Mouse (Mus musculus): Measurements from ENCODE around the gene Wapl. TPM values are rescaled to one million over a fixed set of nuclear protein-coding genes. Genes with fewer than 3 reads are reported as not detected.

Wapl gene
- polyA plus RNA-seq, 1 experiment from 2014 or later = 27.2 TPM

- peak; percentile 73 for DNase-seq (ENCODE audit: low spot score)
- Histone ChIP-seq H3K4me3 (peak overlapping the region; percentile 67), H3K4me1 (peaks cover 33% of the 10 kb centered on the region), H3K27ac (replicated peaks) (no peak overlapping the region), H3K27me3 (replicated peaks; ENCODE audit: low read depth, poor library complexity, severe bottlenecking) (peaks cover 19% of the 10 kb centered on the region), H3K36me3 (replicated peaks) (no peaks in the 10 kb centered on the region), H3K9me3 (no peaks in the 10 kb centered on the region)
- WGBS = under 1% methylated on average over 10 of the region's 10 CpGs
Measured at GRCm38 (mm10) chr14:34768373-34768772, 94.6 kb downstream of the Wapl start.

- Histone ChIP-seq H3K27ac (replicated peaks) (peak overlapping the region; percentile 65), H3K4me1 (peaks cover 26% of the 10 kb centered on the region), H3K36me3 (replicated peaks) (no peaks in the 10 kb centered on the region), H3K4me3 (peak overlapping the region; percentile 67), H3K27me3 (replicated peaks; ENCODE audit: low read depth, poor library complexity, severe bottlenecking) (peaks cover 19% of the 10 kb centered on the region), H3K9me3 (no peaks in the 10 kb centered on the region)
- under 1% methylated on average over 36 of the region's 36 CpGs for whole genome bisulfite sequencing
- DNase-seq (ENCODE audit: low spot score) = peak; percentile 88
Measured at GRCm38 (mm10) chr14:34769021-34769566, 95.4 kb downstream of the Wapl start.

DNA sequence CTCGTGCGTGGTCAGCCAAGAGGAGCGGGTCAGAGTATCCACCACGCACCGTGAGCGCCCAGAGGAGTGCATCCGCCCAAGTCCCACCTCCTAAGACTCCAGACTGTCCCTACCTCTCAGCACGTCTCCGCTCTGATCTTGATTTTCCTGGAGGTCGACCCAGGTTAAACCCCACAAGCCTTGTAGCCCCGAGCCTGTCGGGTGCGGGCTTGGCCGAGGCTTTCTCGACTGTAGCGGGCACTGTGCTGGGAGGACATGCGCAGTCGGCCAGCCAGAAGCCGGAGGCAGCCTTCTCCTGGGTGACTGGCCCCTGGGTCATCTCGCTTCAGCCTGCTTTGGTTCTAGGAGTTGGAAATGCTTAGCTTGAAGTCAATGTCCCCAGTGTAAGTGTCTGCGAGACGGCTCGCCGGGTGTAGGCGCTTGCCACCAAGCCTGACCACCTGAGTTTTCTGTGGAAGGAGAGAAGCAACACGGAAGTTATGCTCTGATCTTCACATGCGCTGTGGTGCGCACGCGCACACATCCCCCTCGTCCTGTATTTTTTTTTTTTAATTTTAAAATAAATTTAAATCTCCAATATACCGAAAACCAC, 95.9 kb downstream of the Wapl start:
- Histone ChIP-seq H3K4me1 (peaks cover 21% of the 10 kb centered on the region), H3K27ac (replicated peaks) (peak overlapping the region; percentile 65), H3K4me3 (peak overlapping the region; percentile 67), H3K27me3 (replicated peaks; ENCODE audit: low read depth, poor library complexity, severe bottlenecking) (peaks cover 19% of the 10 kb centered on the region), H3K36me3 (replicated peaks) (no peaks in the 10 kb centered on the region), H3K9me3 (no peaks in the 10 kb centered on the region)
- peak; percentile 67 for DNase-seq (ENCODE audit: low spot score)
- WGBS = 18% methylated on average over 32 of the region's 32 CpGs

DNA sequence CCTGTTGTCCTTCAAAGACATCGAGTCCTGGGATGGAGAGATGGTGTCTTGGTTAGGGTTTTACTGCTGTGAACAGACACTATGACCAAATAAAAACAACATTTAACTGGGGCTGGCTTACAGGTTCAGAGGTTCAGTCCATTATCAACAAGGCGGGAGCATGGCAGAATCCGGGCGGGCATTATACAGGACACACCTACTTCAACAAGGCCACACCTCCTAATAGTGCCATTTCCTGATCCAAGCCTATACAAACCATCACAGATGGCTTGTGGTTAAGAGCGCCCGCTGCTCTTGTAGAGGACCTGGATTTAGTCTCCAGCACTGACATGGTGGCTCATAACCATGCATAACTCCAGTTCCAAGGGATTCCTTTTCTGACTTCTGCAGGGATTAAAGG, 96.7 kb downstream of the Wapl start:
- no peak overlapping the region for H3K27ac ChIP-seq (replicated peaks)
- no peaks in the 10 kb centered on the region for H3K36me3 ChIP-seq (replicated peaks)
- H3K27me3 ChIP-seq (replicated peaks; ENCODE audit: low read depth, poor library complexity, severe bottlenecking) = peaks cover 19% of the 10 kb centered on the region
- H3K9me3 ChIP-seq = no peaks in the 10 kb centered on the region
- no peak for DNase-seq (ENCODE audit: low spot score)
- WGBS = 82% methylated on average over 6 of the region's 6 CpGs
- H3K4me1 ChIP-seq = peaks cover 19% of the 10 kb centered on the region
- H3K4me3 ChIP-seq = no peak overlapping the region

DNA sequence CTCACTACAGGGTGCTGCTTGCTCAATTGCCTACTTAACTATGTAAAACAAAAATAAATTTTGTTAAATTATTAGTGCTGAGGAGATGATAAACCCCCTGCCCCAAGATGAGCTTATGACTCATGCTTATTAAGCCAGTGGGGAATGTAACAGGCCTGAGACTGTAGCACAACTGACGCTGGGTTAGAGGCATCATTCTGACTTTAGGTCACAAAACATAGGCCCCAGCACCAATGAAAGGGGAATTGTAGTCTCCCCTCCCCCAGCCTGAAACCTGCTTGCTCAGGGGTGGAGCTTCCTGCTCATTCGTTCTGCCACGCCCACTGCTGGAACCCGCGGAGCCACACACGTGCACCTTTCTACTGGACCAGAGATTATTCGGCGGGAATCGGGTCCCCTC, 97.9 kb downstream of the Wapl start:
- Histone ChIP-seq H3K27me3 (replicated peaks; ENCODE audit: low read depth, poor library complexity, severe bottlenecking) (peaks cover 20% of the 10 kb centered on the region), H3K9me3 (no peaks in the 10 kb centered on the region), H3K4me1 (peaks cover 19% of the 10 kb centered on the region), H3K36me3 (replicated peaks) (no peaks in the 10 kb centered on the region), H3K27ac (replicated peaks) (no peak overlapping the region), H3K4me3 (no peak overlapping the region)
- WGBS = 21% methylated on average over 9 of the region's 9 CpGs
- DNase-seq (ENCODE audit: low spot score) = no peak

DNA sequence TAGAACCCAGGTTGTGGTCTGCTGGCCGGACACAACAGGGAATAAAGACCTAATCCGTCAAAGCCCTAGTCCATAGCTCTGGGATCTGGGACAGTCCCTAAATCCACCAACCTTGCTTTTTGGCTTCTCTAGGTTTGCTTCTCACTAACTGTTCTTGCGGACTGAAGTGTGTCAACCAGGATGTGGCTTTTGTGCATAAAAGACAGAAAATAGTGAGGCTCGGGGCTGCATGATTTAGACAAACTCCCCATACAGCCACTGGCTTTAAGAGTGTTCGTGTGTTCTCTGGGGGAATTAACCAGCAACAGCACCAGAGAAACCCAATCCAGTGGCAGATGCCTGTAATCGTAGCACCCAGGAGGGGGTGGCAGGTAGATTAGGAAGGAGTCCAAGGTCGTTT, 98.4 kb downstream of the Wapl start:
- WGBS = 54% methylated on average over 7 of the region's 7 CpGs
- Histone ChIP-seq H3K27me3 (replicated peaks; ENCODE audit: low read depth, poor library complexity, severe bottlenecking) (peaks cover 25% of the 10 kb centered on the region), H3K9me3 (no peaks in the 10 kb centered on the region), H3K4me1 (peaks cover 19% of the 10 kb centered on the region), H3K27ac (replicated peaks) (no peak overlapping the region), H3K4me3 (no peak overlapping the region), H3K36me3 (replicated peaks) (no peaks in the 10 kb centered on the region)
- DNase-seq (ENCODE audit: low spot score) = no peak

GRCm38 (mm10) chr14:34773681-34774080, 100.0 kb downstream of the Wapl start:
- no peak overlapping the region for H3K4me3 ChIP-seq
- 86% methylated on average over 3 of the region's 3 CpGs for WGBS
- DNase-seq (ENCODE audit: low spot score) = no peak
- no peaks in the 10 kb centered on the region for H3K36me3 ChIP-seq (replicated peaks)
- H3K27ac ChIP-seq (replicated peaks) = no peak overlapping the region
- H3K27me3 ChIP-seq (replicated peaks; ENCODE audit: low read depth, poor library complexity, severe bottlenecking) = peaks cover 32% of the 10 kb centered on the region
- H3K4me1 ChIP-seq = peaks cover 15% of the 10 kb centered on the region
- H3K9me3 ChIP-seq = no peaks in the 10 kb centered on the region

DNA sequence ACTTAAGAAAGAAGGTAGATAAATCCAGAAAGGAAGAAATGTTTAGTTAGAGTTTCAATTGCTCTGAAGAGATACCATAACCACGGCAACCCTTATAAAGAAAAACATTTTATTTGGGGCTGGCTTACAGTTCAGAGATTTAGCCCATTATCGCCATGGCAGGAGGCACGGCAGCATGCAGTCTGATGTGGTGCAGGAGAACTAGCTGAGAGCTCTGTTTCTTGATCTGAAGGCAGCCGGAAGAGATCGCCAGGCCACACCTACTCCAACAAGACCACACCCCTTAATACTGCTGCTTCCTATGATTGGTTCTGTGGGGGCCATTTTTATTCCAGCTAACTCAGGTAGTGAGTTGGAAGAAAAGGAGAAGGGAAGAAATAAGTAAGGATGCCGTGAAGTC, 100.5 kb downstream of the Wapl start:
- Histone ChIP-seq H3K9me3 (no peaks in the 10 kb centered on the region), H3K27ac (replicated peaks) (no peak overlapping the region), H3K4me1 (peaks cover 9% of the 10 kb centered on the region), H3K36me3 (replicated peaks) (no peaks in the 10 kb centered on the region), H3K27me3 (replicated peaks; ENCODE audit: low read depth, poor library complexity, severe bottlenecking) (peaks cover 31% of the 10 kb centered on the region), H3K4me3 (no peak overlapping the region)
- WGBS = 82% methylated on average over 6 of the region's 6 CpGs
- DNase-seq (ENCODE audit: low spot score) = no peak

GRCm38 (mm10) chr14:34776719-34777385, 103.1 kb downstream of the Wapl start:
- H3K27me3 ChIP-seq (replicated peaks; ENCODE audit: low read depth, poor library complexity, severe bottlenecking) = peaks cover 13% of the 10 kb centered on the region
- WGBS = 87% methylated on average over 12 of the region's 12 CpGs
- H3K36me3 ChIP-seq (replicated peaks) = no peaks in the 10 kb centered on the region
- H3K27ac ChIP-seq (replicated peaks) = no peak overlapping the region
- no peak for DNase-seq (ENCODE audit: low spot score)
- no peaks in the 10 kb centered on the region for H3K9me3 ChIP-seq
- H3K4me3 ChIP-seq = no peak overlapping the region
- no peaks in the 10 kb centered on the region for H3K4me1 ChIP-seq

GRCm38 (mm10) chr14:34777810-34778209, 104.1 kb downstream of the Wapl start:
- no peak overlapping the region for H3K27ac ChIP-seq (replicated peaks)
- peaks cover 13% of the 10 kb centered on the region for H3K27me3 ChIP-seq (replicated peaks; ENCODE audit: low read depth, poor library complexity, severe bottlenecking)
- no peak overlapping the region for H3K4me3 ChIP-seq
- H3K4me1 ChIP-seq = no peaks in the 10 kb centered on the region
- no peaks in the 10 kb centered on the region for H3K36me3 ChIP-seq (replicated peaks)
- WGBS = 15% methylated on average over 10 of the region's 10 CpGs
- H3K9me3 ChIP-seq = no peaks in the 10 kb centered on the region
- peak; percentile 65 for DNase-seq (ENCODE audit: low spot score)

DNA sequence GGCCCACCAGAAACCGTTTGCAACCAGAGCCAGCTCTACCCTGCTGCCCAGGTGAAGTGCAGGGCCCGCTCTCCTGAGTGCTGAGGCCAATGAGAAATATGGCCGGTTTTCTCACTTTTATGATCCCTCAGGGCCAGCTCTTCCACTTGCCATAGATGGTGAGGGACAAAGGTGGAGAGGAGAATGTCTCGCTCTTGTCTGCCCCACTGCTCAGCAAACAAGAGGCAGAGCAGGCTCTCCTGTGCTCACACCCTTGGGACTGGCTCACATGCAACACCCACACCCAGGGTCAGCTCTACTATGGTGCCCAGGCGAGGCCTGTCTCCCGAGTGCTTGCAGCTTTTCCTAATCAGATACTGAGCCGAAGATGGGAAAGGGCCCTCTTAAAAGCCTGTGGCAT, 105.0 kb downstream of the Wapl start:
- no peak for DNase-seq (ENCODE audit: low spot score)
- Histone ChIP-seq H3K4me3 (no peak overlapping the region), H3K36me3 (replicated peaks) (no peaks in the 10 kb centered on the region), H3K9me3 (no peaks in the 10 kb centered on the region), H3K27ac (replicated peaks) (no peak overlapping the region), H3K4me1 (no peaks in the 10 kb centered on the region), H3K27me3 (replicated peaks; ENCODE audit: low read depth, poor library complexity, severe bottlenecking) (peaks cover 13% of the 10 kb centered on the region)
- WGBS = 89% methylated on average over 7 of the region's 7 CpGs

DNA sequence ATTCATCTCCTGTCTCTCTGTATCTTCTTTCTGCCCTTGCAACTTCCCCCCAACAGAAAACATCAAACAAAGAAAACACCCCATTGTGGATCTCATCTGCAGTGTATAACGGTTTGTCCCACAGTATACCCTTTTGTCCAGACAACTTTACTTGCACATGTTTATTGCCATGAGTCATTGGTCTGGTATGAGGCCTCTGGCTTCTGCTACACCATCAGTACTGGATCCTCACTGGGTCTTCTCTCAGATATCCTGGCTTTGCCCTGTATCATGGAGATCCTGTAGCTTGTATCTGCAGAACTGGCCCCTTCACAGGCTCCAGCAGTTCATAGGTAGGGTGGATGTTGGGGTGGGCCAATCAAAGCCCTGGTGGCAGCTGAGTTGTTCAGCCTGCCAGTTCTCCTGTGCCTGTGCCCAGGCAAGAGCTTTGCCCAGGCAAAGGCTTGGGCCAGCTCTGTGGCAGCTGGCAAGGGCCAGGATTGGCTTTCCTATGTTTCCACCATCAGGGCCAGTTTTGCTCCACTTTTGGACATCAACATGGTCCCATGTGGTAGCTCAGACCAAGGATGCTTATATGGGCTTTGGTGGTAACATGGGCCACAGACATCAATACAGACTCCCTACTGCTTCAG, 119.8 kb downstream of the Wapl start:
- no peak for DNase-seq (ENCODE audit: low spot score)

More for the DNA sequence above, 119.8 kb downstream of the Wapl start:
- no peak overlapping the region for H3K4me3 ChIP-seq
- H3K27me3 ChIP-seq (replicated peaks; ENCODE audit: low read depth, poor library complexity, severe bottlenecking) = no peaks in the 10 kb centered on the region
- H3K36me3 ChIP-seq (replicated peaks) = no peaks in the 10 kb centered on the region
- WGBS = 77% methylated on average over 1 of the region's 1 CpGs
- H3K4me1 ChIP-seq = no peaks in the 10 kb centered on the region
- H3K9me3 ChIP-seq = peaks cover 6% of the 10 kb centered on the region; the same call in 1 of the 2 replicates
- no peak overlapping the region for H3K27ac ChIP-seq (replicated peaks)
